Comparison of ENCODE assay signal across 9 mouse cellular contexts in genomic region chr6:78544238-78544637, GRCm38 (mm10).
DNase-seq lines count a peak whose midpoint lies in the region; ATAC-seq and TF ChIP-seq lines count a peak whose summit lies in the region.
"Had no signal": no experiment of that assay in that cellular context is flagged by ENCODE, and none has a peak within 500 bp of the region (broad histone marks: within the 10 kb centered on the region; RNA-seq: fewer than 3 reads in every experiment).

No protein-coding gene starts in this region.

- no peak overlapping the region for H3K4me2 ChIP-seq in midbrain, postnatal 0 days (ENCODE audit: low read depth, low read length, poor library complexity, severe bottlenecking)
- H3K4me2 ChIP-seq: limb, embryonic 15.5 days had no signal

- 7% methylated on average over 2 of the region's 2 CpGs for WGBS in midbrain, postnatal 0 days

- H3K4me3 ChIP-seq in midbrain, postnatal 0 days (ENCODE audit: low read depth, low read length), result no peak overlapping the region
- H3K4me3 ChIP-seq: limb, embryonic 15.5 days had no signal

- H3K27ac ChIP-seq in midbrain, postnatal 0 days (ENCODE audit: low read depth, low read length), result no peak overlapping the region
- H3K27ac ChIP-seq: limb, embryonic 15.5 days had no signal

- H3K4me1 ChIP-seq in midbrain, postnatal 0 days (ENCODE audit: insufficient read depth, low read length), result no peaks in the 10 kb centered on the region
- H3K4me1 ChIP-seq: limb, embryonic 15.5 days had no signal

- intact Hi-C loops in heart, postnatal 14 days (cut with DNase I), result no loop called here
- intact Hi-C loops in heart, postnatal 25 days (cut with DNase I), result no loop called here

- no peak for ATAC-seq in midbrain, postnatal 0 days (ENCODE audit: low FRiP score)
- no peak for ATAC-seq in inflammation-experienced regulatory T-cells, adult 6 months

- H3K9ac ChIP-seq in midbrain, postnatal 0 days (replicated peaks; ENCODE audit: low read length, poor library complexity, severe bottlenecking), result no peak overlapping the region
- H3K9ac ChIP-seq: limb, embryonic 15.5 days had no signal

- no peaks in the 10 kb centered on the region for H3K36me3 ChIP-seq in midbrain, postnatal 0 days (ENCODE audit: insufficient read depth, low read length)
- H3K36me3 ChIP-seq: limb, embryonic 15.5 days had no signal

- no peaks in the 10 kb centered on the region for H3K27me3 ChIP-seq in midbrain, postnatal 0 days (ENCODE audit: insufficient read depth, low read length)
- H3K27me3 ChIP-seq: limb, embryonic 15.5 days had no signal

- TF ChIP-seq CTCF in midbrain, postnatal 0 days (IDR thresholded peaks at IDR 0.05), result peak; percentile 94

- DNase-seq in heart, postnatal 14 days, result peak; percentile 30 to 65
- DNase-seq in heart, postnatal 25 days (ENCODE audit: low spot score), result no peak
- peak; percentile 54 for DNase-seq in MN1 (ENCODE audit: low spot score)
- DNase-seq in cerebellum, adult 9-11 months, result peak; percentile 12
- DNase-seq in frontal cortex, postnatal 10 days (ENCODE audit: low spot score in 2 of 2), result peak; percentile 20 to 73
- peak; percentile 51 to 86 for DNase-seq in layer of hippocampus, postnatal 25 days (ENCODE audit: extremely low spot score in 1 of 2, low spot score in 1 of 2)
- peak; percentile 90 for DNase-seq in midbrain, postnatal 0 days (ENCODE audit: low spot score)

- no peaks in the 10 kb centered on the region for H3K9me3 ChIP-seq in midbrain, postnatal 0 days (ENCODE audit: low read length)
- H3K9me3 ChIP-seq: limb, embryonic 15.5 days had no signal
